Mouse (Mus musculus) lung, adult 18-20 months (tissue): ENCODE measurements at regions not wholly inside any gene's neighbourhood (a gene's known extent, or its start where the extent isn't known, plus 50 kb on each side); places are given as distances from the start of the nearest gene placed in this dataset.

Experiments used
- DNase-seq, 2 experiments: peaks; one replicate each; pipeline ENCODE4 v3.0.0; 2022; ENCODE audit warnings: mixed read lengths in 2 of 2

- DNase-seq, result no peak
Observed at GRCm38 (mm10) chr19:23044510-23045464, 96.2 kb upstream of the Klf9 start.

DNA sequence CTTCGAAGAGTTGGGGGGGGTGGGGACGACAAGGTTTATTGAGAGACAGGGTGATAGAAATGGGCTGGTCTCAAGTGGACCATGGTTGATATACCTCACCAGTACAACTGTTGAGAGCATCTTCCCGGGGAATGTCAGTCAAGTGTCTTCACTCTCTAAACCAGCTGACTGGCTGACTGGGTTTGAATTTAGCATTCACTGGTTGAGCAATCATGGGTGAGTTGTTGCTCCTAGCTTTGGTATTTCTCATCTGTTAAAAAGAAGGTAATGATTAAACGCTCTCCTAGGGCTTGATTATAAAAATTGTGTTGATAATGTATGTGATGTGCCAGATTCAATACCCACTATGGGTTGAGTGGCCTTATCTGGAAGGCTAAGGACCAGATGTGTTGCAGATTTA lies 89.6 kb upstream of the Klf9 start:
- no peak for DNase-seq

GRCm38 (mm10) chr19:23054440-23054839 lies 86.6 kb upstream of the Klf9 start:
- DNase-seq, result peak in 1 of 2 experiments; percentile 36

- no peak for DNase-seq
Observed at GRCm38 (mm10) chr19:23055916-23056805, 84.9 kb upstream of the Klf9 start.

- DNase-seq, result peak; percentile 90 to 93
Observed at GRCm38 (mm10) chr19:23056851-23057707, 83.9 kb upstream of the Klf9 start.

- peak; percentile 37 to 64 for DNase-seq
Observed at GRCm38 (mm10) chr19:23057739-23058501, 83.1 kb upstream of the Klf9 start.

GRCm38 (mm10) chr19:23058502-23058900 lies 82.5 kb upstream of the Klf9 start:
- DNase-seq, result peak; percentile 87 to 89

GRCm38 (mm10) chr19:23061081-23061640 lies 79.9 kb upstream of the Klf9 start:
- DNase-seq, result peak; percentile 66 to 83

DNA sequence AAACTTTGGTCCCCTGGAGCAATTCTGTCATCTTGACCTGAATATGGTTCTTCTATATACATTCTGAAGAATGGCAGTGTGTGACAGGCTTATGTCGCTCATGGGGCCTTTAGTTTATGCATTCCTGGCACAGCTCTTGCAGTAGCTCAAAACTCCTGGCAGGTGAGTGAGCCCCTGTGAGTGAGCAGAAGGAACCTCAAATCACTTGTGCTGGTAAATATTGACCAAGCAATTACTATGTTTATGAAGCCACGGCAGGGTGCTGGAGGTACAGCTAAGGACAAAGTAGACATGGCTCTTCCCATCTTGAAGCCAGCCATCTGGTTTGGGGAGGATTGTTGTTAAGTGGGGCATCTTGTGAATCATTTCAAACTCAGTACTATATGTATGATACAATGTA lies 79.1 kb upstream of the Klf9 start:
- peak; percentile 44 to 58 for DNase-seq

DNA sequence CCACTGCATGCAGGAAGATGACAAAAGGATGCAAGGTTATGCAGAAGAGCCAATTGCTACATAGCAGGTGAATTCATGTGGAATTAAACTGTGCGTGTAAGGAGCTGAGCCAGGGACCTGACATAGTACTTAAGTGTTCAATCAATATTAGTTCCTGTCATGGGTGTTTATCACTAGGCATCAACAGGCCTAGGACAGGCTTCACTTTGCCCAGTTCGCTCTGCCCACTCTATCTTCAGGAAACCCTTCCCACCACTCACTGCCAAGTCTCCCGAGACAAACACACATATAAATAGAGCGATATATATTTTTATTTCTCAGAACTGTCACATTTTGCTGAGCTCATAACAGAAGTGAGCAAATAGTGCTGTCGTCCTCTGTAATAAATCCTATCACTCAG lies 78.2 kb upstream of the Klf9 start:
- peak; percentile 50 to 64 for DNase-seq

DNA sequence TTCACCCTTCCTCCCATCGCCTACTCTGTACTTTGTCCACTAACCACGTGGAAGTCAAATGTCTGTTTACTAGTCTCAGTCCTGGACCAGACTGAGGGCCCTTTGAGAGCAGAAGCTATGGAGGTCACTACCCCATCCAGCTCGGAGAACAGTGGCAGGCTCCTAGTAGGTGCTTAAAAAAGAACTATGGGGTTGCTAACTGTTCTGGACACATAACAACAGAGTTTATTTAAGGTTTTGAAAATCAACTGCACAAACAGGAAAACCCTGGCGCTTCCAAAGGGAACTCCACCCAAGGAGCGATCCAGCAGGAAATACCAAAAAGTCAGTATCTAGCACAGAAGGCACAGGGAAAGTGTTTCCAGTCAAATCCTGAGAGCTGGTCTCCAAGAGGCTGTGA lies 75.5 kb upstream of the Klf9 start:
- peak; percentile 49 to 68 for DNase-seq

DNA sequence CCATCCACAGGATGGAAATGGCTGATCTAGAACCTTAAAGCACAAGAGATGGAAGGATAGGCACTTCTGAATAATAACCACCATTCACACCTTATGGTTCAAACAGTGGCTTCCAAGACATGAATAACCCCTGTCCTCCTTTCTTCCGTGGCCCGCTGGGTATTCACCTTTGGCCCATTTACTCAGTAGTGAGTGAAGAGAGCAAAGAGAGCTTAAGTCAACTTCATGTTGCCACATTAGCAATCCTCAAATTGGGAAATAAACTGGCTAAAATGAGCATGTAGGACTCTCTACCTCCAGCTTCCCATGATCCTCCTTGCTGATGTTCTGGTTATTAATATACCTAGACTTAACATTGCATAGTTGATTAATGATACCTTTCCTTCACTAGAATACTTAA lies 74.3 kb upstream of the Klf9 start:
- DNase-seq, result peak in 1 of 2 experiments; percentile 47

DNA sequence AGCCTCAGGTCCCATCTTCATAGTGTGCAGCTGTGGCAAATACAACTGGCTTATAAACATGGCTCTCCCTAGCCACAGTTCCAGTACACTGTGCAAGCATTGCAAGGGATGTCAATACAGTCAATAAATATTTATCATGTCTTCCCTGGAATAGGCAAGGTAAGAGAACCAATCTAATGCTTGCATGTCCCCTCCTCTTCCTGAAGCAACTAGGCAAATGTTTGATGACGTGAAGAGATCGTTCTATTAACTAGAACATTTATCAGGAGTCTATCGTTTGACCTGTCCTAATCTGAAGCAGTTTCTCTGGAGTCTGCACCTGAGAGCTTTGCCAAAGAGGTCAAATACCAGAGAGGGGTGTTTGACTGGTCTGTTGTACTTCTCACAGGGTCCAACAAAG lies 72.4 kb upstream of the Klf9 start:
- no peak for DNase-seq

DNA sequence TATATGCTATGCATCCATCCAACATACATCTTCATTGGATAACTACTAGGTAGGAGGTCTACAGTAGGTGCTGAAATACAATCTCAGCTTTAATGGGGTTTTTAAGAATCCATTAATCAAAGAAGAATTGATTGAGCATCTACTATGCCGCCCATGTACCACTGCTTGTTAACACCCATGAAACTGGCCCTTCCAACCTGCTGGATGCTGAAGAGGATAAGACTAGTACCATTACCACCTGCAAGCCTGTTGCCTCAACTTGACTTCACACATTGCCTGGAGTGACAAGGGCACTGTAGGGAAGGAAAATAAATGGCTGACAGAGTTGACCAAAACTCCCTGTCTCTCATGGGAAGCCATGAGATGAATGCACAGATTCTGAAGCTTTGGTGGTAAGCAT lies 71.4 kb upstream of the Klf9 start:
- no peak for DNase-seq

- DNase-seq, result no peak
Observed at GRCm38 (mm10) chr19:23071000-23071399, 70.0 kb upstream of the Klf9 start.

GRCm38 (mm10) chr19:23074602-23075570 lies 66.1 kb upstream of the Klf9 start:
- no peak for DNase-seq

DNA sequence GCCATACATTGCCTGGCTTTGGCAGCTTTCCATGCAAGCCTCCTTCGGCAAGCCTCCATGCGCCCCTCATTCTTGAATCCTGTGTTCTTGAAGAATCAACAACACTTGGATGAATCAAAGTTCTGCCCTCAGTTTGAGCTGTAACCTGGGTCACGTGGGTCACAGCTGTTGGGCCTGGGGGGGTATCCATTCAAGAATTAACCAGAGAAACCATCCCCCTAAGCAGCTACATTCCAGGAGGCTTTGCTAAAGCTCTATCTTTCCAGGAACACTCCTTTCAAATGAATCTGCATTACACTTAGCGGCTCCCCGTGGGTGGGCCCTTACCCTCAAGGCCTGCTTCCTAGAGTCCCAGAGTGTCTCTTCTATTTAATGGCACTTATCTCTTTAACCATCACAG lies 65.2 kb upstream of the Klf9 start:
- no peak for DNase-seq

- DNase-seq, result no peak
Observed at GRCm38 (mm10) chr19:23085173-23085660, 55.8 kb upstream of the Klf9 start.

GRCm38 (mm10) chr19:23087575-23087974 lies 53.5 kb upstream of the Klf9 start:
- no peak for DNase-seq

DNA sequence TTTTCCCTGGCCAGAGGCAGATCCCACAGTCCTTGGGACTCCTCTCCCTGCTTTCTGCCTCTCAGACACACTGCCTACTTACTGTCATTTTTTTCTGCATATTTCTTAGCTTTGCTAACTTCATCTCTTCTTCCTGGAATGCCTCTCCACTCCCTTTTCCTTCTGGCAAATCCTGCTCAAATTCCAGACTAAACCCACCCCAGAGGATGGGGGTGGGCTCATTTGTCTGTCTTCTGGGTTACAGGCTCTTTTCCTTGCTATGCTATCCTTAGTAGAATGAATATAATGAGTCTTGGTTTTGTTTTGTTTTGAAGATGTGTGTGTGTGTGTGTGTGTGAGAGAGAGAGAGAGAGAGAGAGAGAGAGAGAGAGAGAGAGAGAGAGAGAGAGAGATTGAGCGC lies 51.9 kb upstream of the Klf9 start:
- DNase-seq, result no peak
